Mouse (Mus musculus): ENCODE measurements at regions not wholly inside any gene's neighbourhood (a gene's known extent, or its start where the extent isn't known, plus 50 kb on each side); places are given as distances from the start of the nearest gene placed in this dataset.

- DNase-seq (ENCODE audit: extremely low spot score in 1 of 2, low spot score in 1 of 2): no peak
Observed at GRCm38 (mm10) chr9:101677563-101677962, 184.1 kb upstream of the 9630041A04Rik start.

- no peak for DNase-seq (ENCODE audit: extremely low spot score in 1 of 2, low spot score in 1 of 2)
Observed at GRCm38 (mm10) chr9:101670111-101670510, 191.5 kb upstream of the 9630041A04Rik start.

GRCm38 (mm10) chr9:101649816-101650215 lies 211.8 kb upstream of the 9630041A04Rik start:
- peak in 1 of 2 experiments; percentile 4 for DNase-seq (ENCODE audit: extremely low spot score in 1 of 2, low spot score in 1 of 2)

GRCm38 (mm10) chr9:101641524-101641923 lies 220.1 kb upstream of the 9630041A04Rik start:
- DNase-seq (ENCODE audit: extremely low spot score in 1 of 2, low spot score in 1 of 2): no peak

- DNase-seq (ENCODE audit: extremely low spot score in 1 of 2, low spot score in 1 of 2): no peak
Observed at GRCm38 (mm10) chr9:101640598-101640997, 221.0 kb upstream of the 9630041A04Rik start.

- DNase-seq (ENCODE audit: extremely low spot score in 1 of 2, low spot score in 1 of 2): no peak
Observed at GRCm38 (mm10) chr9:101616261-101616660, 245.4 kb upstream of the 9630041A04Rik start.

- DNase-seq (ENCODE audit: extremely low spot score in 1 of 2, low spot score in 1 of 2): no peak
Observed at GRCm38 (mm10) chr9:101615176-101615575, 246.5 kb upstream of the 9630041A04Rik start.

- no peak for DNase-seq (ENCODE audit: extremely low spot score in 1 of 2, low spot score in 1 of 2)
Observed at GRCm38 (mm10) chr9:101613933-101614332, 247.7 kb upstream of the 9630041A04Rik start.

- DNase-seq (ENCODE audit: extremely low spot score in 1 of 2, low spot score in 1 of 2): no peak
Observed at GRCm38 (mm10) chr9:101613471-101613870, 248.2 kb upstream of the 9630041A04Rik start.

GRCm38 (mm10) chr9:101612971-101613370 lies 248.7 kb upstream of the 9630041A04Rik start:
- no peak for DNase-seq (ENCODE audit: extremely low spot score in 1 of 2, low spot score in 1 of 2)

- DNase-seq (ENCODE audit: extremely low spot score in 1 of 2, low spot score in 1 of 2): no peak
Observed at GRCm38 (mm10) chr9:101612571-101612970, 249.1 kb upstream of the 9630041A04Rik start.

- no peak for DNase-seq (ENCODE audit: extremely low spot score in 1 of 2, low spot score in 1 of 2)
Observed at GRCm38 (mm10) chr9:101611481-101611880, 250.2 kb upstream of the 9630041A04Rik start.

GRCm38 (mm10) chr9:101610806-101611443 lies 250.7 kb upstream of the 9630041A04Rik start:
- DNase-seq (ENCODE audit: extremely low spot score in 1 of 2, low spot score in 1 of 2): no peak

- DNase-seq (ENCODE audit: extremely low spot score in 1 of 2, low spot score in 1 of 2): no peak
Observed at GRCm38 (mm10) chr9:101610338-101610737, 251.3 kb upstream of the 9630041A04Rik start.

GRCm38 (mm10) chr9:101602799-101603198 lies 258.8 kb upstream of the 9630041A04Rik start:
- no peak for DNase-seq (ENCODE audit: extremely low spot score in 1 of 2, low spot score in 1 of 2)

GRCm38 (mm10) chr9:101596898-101597297 lies 264.7 kb upstream of the 9630041A04Rik start:
- DNase-seq (ENCODE audit: extremely low spot score in 1 of 2, low spot score in 1 of 2): no peak

- no peak for DNase-seq (ENCODE audit: extremely low spot score in 1 of 2, low spot score in 1 of 2)
Observed at GRCm38 (mm10) chr9:101595101-101595650, 266.5 kb upstream of the 9630041A04Rik start.

GRCm38 (mm10) chr9:101592621-101593020 lies 269.0 kb upstream of the 9630041A04Rik start:
- DNase-seq (ENCODE audit: extremely low spot score in 1 of 2, low spot score in 1 of 2): no peak

- no peak for DNase-seq (ENCODE audit: extremely low spot score in 1 of 2, low spot score in 1 of 2)
Observed at GRCm38 (mm10) chr9:101591681-101592080, 270.0 kb upstream of the 9630041A04Rik start.

- no peak for DNase-seq (ENCODE audit: extremely low spot score in 1 of 2, low spot score in 1 of 2)
Observed at GRCm38 (mm10) chr9:101590310-101590709, 271.3 kb upstream of the 9630041A04Rik start.

- no peak for DNase-seq (ENCODE audit: extremely low spot score in 1 of 2, low spot score in 1 of 2)
Observed at GRCm38 (mm10) chr9:101581064-101581463, 280.6 kb upstream of the 9630041A04Rik start.

GRCm38 (mm10) chr9:101570714-101571113 lies 290.9 kb upstream of the 9630041A04Rik start:
- DNase-seq (ENCODE audit: extremely low spot score in 1 of 2, low spot score in 1 of 2): no peak

Data from layer of hippocampus, postnatal 25 days (tissue).